Mouse (Mus musculus) MEL (cell line): ENCODE measurements around the gene Cmtr2.

Source experiments
- CTCF ChIP-seq, 3 experiments: IDR thresholded peaks in 2 of 3; conservative IDR thresholded peaks in 1 of 3; 2 replicates each; pipeline ENCODE4 v1.5.1; 2011 to 2012; ENCODE audit warnings: low read length in 3 of 3, low read depth in 2 of 3, mild to moderate bottlenecking in 2 of 3, improper control_type of control experiment in 1 of 3, inconsistent platforms in 1 of 3, mixed read lengths in 1 of 3, moderate library complexity in 1 of 3; ENCODE audit not compliant: control insufficient read depth in 1 of 3, insufficient read depth in 1 of 3, poor library complexity in 1 of 3, severe bottlenecking in 1 of 3
- GATA1 ChIP-seq: IDR thresholded peaks from 2 replicates; pipeline ENCODE4 v1.6.1; 2011; ENCODE audit warnings: low read depth, low read length, improper control_type of control experiment
- POLR2A ChIP-seq, 2 experiments: IDR thresholded peaks; 2 replicates each; pipeline ENCODE4 v1.6.1; 2011 to 2012; ENCODE audit warnings: low read length in 2 of 2, mild to moderate bottlenecking in 2 of 2, control low read depth in 1 of 2, improper control_type of control experiment in 1 of 2, low read depth in 1 of 2, moderate library complexity in 1 of 2; ENCODE audit not compliant: control insufficient read depth in 1 of 2, insufficient read depth in 1 of 2, poor library complexity in 1 of 2
- POLR2AphosphoS2 ChIP-seq: IDR thresholded peaks from 2 replicates; pipeline ENCODE4 v1.6.1; 2011; ENCODE audit warnings: low read length, improper control_type of control experiment

DNA sequence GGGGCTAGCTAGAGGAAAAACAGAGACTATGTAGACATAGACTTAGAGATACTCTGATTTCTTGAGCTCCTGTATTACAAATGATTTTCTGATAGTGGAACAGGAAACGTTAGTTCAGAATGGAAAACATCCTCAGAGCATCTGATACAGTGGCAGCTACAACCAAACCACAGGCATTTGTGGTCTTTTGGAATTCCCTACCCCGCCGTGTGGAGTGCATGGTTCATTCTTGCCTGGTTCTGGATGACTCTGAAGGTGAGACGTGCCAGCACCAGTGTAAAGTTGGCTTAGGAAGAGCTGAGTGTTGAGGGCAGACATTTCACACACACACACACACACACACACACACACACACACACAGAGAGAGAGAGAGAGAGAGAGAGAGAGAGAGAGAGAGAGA, 38.5 kb downstream of the Cmtr2 start:
- TF ChIP-seq POLR2A (IDR thresholded peaks at IDR 0.05; ENCODE audit: control insufficient read depth in 1 of 2, insufficient read depth in 1 of 2, low read depth in 1 of 2, low read length in 2 of 2, poor library complexity in 1 of 2) (no peak), POLR2AphosphoS2 (no peak), CTCF (IDR thresholded peaks at IDR 0.05 in 2 of 3, conservative IDR thresholded peaks at IDR 0.05 in 1 of 3; ENCODE audit: control insufficient read depth in 1 of 3, insufficient read depth in 1 of 3, low read depth in 2 of 3, low read length in 3 of 3, poor library complexity in 1 of 3, severe bottlenecking in 1 of 3) (no peak), GATA1 (no peak)
